Mouse (Mus musculus) erythroid progenitor cell, adult 5-6 weeks (primary cell): Measurements from ENCODE around the gene Ptger3. TPM values are rescaled to one million over a fixed set of nuclear protein-coding genes. Genes with fewer than 3 reads are reported as not detected.
A peak's percentile ranks its signal among the peaks of the same experiment; 100 is the strongest.

Source experiments
- ATAC-seq: replicated peaks from 2 replicates; pipeline ENCODE4 v1.8.0; 2016; ENCODE audit warnings: moderate number of reproducible peaks, mild to moderate bottlenecking, moderate TSS enrichment, inconsistent platforms; ENCODE audit not compliant: poor library complexity, low FRiP score, severe bottlenecking
- total RNA-seq, 2 experiments: library from RNA; stranded (forward) in 1 of 2; stranded (reverse) in 1 of 2; fragments of 150-400 nt in 1 of 2; fragments of 186-747, 209-891 nt in 1 of 2; gene quantifications; 2 replicates each; pipeline versions ENCODE4 v1.2.3 to v1.2.4; 2015 to 2017; ENCODE audit warnings: low replicate concordance in 2 of 2

Ptger3 gene
- total RNA-seq (2015; ENCODE audit: low replicate concordance) (0.84 and 6.1 TPM in 2 replicates), total RNA-seq (2017; ENCODE audit: low replicate concordance) (2.1 and 3.0 TPM in 2 replicates)

DNA sequence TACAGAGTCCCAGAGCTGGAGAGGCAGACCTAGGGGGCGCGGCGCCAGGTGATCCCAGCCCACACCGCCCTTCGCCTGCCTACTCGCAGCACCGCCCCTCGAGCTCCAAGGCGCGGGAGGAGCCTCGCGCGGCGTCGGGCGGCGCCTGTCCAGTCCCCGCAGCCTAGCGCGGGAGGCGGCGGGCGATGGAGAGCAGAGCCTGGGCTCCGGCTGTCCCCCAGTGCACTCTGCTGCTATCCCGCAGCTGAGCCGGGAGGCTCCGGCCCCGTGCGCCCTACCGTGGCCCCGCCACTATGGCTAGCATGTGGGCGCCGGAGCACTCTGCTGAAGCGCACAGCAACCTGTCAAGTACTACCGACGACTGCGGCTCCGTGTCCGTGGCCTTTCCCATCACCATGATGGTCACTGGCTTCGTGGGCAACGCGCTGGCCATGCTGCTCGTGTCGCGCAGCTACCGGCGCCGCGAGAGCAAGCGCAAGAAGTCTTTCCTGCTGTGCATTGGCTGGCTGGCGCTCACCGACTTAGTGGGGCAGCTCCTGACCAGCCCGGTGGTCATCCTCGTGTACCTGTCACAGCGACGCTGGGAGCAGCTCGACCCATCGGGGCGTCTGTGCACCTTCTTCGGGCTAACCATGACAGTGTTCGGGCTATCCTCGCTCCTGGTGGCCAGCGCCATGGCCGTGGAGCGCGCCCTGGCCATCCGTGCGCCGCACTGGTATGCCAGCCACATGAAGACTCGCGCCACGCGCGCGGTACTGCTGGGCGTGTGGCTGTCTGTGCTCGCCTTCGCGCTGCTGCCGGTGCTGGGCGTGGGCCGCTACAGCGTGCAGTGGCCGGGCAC lies at the start of gene Ptger3:
Gene Ptger3 (plus strand): TSS at position 168 of the 841 bp plus-strand sequence.
- ATAC-seq, result peak; percentile 81

DNA sequence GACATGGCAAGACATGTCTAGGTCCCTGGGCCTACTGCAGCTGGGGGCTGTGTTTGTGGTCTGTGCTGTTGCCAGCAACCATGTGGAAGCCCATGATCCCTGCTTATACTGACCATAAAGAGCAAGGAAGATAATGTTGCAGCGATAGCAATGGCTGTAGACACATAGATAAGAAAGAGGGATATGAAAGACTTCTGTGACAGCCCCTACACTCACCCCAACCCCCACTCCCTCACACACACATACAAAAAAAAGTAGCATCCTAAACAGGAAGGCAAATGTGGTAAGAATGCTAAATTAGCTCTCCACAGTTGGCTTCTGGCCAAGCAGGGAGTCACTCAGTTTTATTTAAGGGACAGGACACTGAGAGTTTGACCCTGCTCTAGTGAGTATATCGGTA lies 48.7 kb upstream of the Ptger3 start:
- ATAC-seq, result no peak

DNA sequence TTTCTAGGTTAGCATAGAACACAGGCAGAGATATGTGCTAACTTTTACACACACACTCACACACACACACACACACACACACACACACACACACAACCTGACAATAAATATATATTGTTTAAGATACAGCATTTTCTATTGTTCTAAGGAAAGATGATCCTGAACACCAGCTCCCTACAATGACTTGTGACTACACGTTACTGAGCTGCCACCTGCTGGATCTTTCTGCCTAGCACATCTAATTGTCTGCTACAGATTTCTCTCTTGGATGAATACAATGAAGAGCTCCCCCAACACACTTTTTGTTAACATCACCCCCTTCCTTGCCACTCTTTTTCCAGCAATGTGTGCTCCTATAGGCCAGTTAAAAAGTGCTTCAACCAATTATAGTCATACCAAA lies 46.3 kb upstream of the Ptger3 start:
- no peak for ATAC-seq

DNA sequence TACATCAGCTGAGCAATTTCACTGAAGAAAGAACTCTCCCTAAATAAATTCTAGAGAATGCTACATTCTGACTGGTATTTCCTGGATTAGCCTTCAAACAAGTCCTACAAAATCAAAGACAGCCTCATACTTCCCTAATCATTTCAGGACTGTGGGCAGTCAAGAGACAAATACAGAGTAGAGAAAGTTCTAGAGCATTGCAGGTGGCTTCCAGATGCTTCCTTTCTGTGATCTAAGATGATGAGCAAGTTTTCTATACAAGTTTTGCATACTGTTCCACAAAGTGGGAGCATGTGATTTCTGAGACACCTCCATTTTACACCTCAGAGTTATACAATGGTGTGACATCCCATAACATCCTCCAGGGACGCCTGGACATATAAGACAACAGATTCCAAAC lies 42.9 kb upstream of the Ptger3 start:
- ATAC-seq, result no peak

DNA sequence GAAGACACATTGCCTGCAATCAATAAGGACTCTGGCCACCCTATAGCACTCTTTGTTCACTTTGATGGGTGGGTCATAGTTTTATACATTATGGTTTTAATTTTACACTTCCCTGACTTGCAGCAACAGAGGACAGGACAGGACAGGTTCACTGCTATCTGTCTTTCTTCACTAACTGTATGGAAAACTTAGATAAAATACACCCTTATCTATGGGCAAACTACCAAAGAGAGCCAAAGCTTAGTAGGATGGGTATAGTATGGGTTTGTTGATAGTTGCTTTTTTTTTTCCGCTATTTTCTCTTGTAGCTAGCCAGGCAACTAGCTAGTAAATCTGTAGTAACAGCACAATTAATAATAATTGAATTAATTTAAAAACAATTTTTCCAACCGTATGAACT lies 35.1 kb upstream of the Ptger3 start:
- ATAC-seq, result no peak

GRCm38 (mm10) chr3:157533964-157534785 lies 32.5 kb upstream of the Ptger3 start, which contains the start of gene Zranb2:
TSS of gene Zranb2 (plus strand) at chr3:157534160.
- ATAC-seq, result peak; percentile 92

DNA sequence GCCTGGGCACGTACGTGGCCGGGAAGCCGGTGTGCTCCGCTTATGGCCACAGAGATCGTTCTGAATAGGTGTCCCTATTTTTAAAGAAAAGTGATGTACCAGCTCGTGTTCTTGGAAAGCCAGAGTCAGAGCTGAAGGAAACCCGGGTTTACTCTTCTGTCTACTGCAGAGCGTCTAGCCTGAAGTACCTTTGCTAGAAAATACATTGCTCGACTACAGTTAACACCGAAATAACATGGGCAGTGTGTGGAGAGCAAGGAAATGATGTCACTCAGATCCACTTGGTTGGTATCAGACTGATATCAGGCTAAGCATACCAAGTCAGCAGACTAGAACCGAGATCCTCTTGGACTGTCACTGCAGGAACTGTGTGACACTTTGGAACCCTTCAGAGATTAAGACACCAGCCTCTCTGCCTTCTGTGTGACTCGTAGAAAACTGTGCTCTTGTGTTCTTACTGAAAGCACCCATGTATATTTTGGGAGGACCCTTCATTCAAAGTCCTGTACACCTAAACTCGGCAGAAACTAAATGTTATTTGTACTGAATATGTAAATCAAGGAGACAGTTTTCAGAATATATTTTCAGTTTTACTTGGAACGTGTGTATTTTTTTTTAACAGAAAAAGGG lies 31.8 kb upstream of the Ptger3 start:
- ATAC-seq, result peak; percentile 63

GRCm38 (mm10) chr3:157549323-157549722 lies 17.4 kb upstream of the Ptger3 start:
- ATAC-seq, result no peak

DNA sequence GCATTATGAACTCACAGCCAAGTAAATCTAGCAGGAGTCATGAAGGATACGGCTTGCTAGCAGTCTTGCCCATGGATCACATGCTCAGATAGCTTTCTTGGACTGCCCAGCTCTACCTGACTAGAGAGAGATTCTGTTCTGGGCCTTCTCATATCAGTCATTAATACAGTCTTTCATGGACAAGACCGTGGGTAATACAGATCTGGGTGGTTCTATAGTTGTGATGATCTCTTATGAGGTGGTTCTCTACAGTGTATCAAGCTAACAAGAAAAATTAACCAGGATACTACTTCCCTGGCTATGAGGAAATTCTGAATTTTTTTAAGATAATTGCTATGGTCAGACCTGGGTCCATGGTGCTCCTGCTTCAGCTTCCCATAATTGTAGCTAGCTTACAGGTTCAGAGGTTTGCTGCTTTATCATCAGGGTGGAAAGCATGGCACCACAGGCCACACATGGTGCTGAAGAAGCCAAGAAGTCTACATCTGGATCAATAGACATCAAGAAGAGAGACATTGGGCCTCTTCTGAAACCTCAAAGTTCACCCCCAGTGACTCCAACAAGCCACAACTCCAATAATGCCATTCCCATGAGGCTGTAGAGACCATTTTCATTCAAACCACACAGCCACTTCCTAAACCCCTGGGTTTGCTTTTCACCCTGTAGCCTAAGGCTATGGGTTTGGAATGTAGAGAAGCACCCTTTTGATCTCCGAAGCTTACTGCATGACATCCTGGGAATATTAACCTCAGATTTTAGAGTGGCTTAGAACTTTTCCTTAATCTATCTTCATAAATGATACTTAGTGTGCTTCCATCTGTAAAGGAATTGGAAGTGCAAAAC lies 16.7 kb upstream of the Ptger3 start:
- no peak for ATAC-seq

DNA sequence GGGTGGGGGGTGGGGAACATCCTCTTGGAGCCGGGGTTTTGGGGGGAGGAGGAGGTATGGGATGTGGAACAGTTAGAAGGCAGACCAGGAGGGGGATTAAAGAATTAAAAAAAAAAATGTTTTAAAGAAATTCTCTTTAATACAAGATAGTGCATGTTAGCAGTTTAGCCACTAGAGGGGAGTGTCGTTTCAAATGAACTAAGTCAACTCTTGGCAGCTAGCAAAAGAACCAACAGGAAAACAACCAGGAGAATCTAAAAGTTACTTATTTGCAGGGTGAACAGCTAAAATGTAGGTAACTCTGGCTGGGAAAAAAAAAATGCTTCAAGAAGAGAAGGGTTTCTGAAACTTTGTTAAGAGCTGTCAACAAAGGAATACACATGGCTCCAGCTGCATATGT lies 1.5 kb upstream of the Ptger3 start:
- no peak for ATAC-seq

GRCm38 (mm10) chr3:157567566-157568132 lies 957 bp downstream of the Ptger3 start:
- ATAC-seq, result no peak

DNA sequence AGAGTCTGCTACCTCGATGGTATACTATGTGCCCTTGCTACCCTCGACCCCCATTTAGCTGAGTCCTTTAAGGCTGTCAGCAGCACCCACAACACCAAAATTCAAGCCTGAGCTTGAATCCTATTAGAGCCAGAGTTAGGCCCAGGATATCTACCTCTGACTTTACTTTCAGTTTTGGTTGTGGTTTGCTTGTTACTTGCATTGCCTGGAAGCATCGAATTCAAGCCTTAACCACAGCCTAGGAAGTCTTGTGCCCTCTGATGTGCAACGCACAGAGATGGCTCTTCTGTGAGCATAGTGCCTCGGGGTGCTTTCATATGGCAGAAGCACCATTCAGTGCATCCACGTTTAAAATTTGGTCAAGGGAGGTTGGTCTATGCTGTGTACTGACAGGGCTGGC lies 5.3 kb downstream of the Ptger3 start:
- no peak for ATAC-seq

DNA sequence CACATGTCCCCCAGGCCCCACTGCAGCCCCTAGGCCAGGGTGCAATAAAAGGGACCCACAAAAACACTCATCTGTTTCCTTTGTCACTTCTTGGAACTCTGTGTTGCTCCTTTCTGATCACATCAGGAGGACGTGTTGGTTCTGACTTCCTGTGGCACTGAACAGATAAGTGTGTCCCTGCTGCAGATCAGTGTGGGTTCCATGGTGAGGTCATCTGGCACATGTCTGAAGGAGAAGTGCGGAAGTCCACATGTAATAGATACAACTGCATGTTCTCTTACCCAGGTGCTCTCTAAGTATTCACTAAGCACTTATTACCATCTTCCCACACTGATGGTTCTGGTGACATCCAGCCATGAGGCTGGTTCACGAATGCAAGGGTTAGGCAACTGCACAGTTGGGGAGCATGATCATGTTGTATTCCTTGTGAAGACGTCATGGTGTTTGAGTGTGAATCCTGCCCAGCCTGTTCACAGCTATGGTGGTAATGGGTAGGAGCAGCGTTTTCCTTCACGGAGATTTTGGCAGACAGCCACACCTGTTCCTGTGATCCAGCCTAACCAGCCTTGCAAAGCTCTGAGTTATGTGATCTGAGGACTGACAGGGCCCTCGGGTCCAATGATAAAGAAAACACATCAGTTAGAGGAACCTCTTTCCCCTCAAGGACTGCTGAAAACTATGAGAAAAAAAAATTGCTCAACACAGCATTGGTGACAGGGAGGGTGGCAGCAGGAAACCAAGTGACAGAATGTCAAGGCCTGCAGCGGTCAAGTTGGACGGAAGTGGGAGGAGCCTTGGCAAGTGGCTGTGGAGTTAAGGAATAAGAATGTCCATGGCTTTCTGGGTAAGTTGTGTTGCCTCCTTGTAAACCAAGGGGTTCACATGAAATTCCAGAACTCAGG lies 9.0 kb downstream of the Ptger3 start:
- ATAC-seq, result no peak

GRCm38 (mm10) chr3:157576343-157576722 lies 9.6 kb downstream of the Ptger3 start:
- ATAC-seq, result no peak

DNA sequence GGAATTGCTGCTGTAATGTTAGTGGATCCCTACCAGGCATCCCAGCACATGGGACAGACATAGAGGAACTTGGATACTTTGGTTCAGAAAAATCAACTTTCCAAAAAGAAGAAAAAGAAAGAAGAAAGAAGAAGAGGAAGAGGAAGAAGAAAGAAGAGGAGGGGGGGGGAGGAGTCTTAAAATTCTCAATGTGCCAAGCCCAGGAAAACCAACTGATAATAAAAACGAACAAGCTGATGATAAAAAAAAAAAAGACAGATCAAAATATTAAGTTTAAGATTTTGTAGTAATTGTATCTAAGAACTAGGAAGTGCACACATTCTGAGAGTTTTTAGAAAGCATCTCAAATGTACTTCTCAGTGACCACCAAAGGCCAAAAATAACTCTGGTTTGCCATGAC lies 10.2 kb downstream of the Ptger3 start:
- no peak for ATAC-seq

DNA sequence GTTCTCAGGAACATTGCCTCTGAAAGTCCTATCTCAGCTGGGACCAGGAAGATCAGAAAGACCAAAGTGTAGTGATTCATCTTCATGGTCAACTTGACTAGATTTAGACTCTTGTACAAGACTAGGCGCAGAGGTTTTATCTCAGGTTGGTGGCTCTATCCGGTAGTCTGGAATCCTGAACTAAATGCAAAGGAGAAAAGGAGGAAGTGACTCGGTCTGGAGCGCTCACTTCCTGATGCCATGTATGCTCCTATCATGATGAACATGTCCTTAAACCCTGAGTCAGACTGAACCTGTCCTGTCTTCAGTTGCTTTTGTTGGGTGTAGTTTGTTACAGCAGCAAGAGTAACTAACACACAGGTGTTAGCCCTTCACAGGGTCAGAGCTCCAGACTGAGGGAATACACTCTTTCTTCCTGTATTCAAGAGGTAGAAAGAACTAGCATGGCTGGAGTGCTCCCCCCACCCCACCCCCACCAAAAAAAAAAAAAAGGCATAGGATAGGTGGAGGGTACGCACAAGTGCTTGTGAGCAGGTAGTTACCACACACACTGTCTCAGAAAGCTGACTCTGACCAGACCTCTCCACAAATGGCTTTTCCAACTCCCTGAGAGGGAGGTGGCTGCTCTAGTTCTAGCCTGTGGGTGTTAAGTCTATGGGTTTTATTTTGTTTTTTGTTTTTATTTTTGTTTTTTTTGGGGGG lies 11.9 kb downstream of the Ptger3 start:
- ATAC-seq, result no peak

GRCm38 (mm10) chr3:157579376-157579775 lies 12.7 kb downstream of the Ptger3 start:
- no peak for ATAC-seq

DNA sequence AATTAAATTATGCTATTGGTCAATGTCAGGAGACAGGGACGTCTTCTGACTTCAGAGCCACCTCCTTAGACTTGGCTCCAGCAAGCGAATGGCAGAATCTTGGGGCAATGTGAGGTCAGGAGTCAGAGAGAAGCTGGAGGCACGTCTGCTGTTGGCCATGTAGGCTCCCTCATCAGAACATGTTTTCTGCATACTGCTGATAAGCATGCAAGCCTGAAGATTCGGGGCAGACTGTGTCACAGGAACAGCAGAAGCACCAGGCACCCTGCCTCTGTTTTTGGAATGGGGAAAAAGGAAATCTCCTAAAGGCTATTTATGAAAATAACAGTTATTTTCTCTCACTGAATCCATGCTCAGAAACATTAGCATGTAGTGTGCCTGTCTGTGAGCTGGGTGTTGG lies 13.6 kb downstream of the Ptger3 start:
- peak; percentile 81 for ATAC-seq
